Mouse (Mus musculus) 416B (cell line): ENCODE measurements around the gene Mief2.

Experiments
- DNase-seq: peaks from one replicate; pipeline ENCODE4 v3.0.0; 2011; ENCODE audit warnings: low read depth

Gene Mief2

GRCm38 (mm10) chr11:60719263-60719662 lies 8.9 kb upstream of the Mief2 start:
- DNase-seq = no peak

- peak; percentile 68 for DNase-seq
Observed at GRCm38 (mm10) chr11:60726601-60727391, 1.4 kb upstream of the Mief2 start, which contains the start of gene Flii. TSS of gene Flii (minus strand) at chr11:60727263.

- no peak for DNase-seq
Observed at GRCm38 (mm10) chr11:60727392-60728140, 632 bp upstream of the Mief2 start.

- DNase-seq = no peak
Observed at GRCm38 (mm10) chr11:60729217-60729641, 1.0 kb downstream of the Mief2 start.

GRCm38 (mm10) chr11:60730169-60730568 lies 2.0 kb downstream of the Mief2 start:
- DNase-seq = peak; percentile 21

- no peak for DNase-seq
Observed at GRCm38 (mm10) chr11:60731251-60731650, 3.1 kb downstream of the Mief2 start.

- DNase-seq = peak; percentile 40
Observed at GRCm38 (mm10) chr11:60734206-60734605, 6.0 kb downstream of the Mief2 start.

GRCm38 (mm10) chr11:60735191-60735590 lies 7.0 kb downstream of the Mief2 start:
- peak; percentile 29 for DNase-seq

- no peak for DNase-seq
Observed at GRCm38 (mm10) chr11:60736491-60736890, 8.3 kb downstream of the Mief2 start.

GRCm38 (mm10) chr11:60737450-60737849 lies 9.3 kb downstream of the Mief2 start:
- no peak for DNase-seq

GRCm38 (mm10) chr11:60740321-60740720 lies 12.1 kb downstream of the Mief2 start:
- DNase-seq = no peak

GRCm38 (mm10) chr11:60755570-60755969 lies 27.4 kb downstream of the Mief2 start:
- DNase-seq = no peak

GRCm38 (mm10) chr11:60761681-60762080 lies 33.5 kb downstream of the Mief2 start:
- peak; percentile 32 for DNase-seq

- DNase-seq = no peak
Observed at GRCm38 (mm10) chr11:60766969-60767368, 38.8 kb downstream of the Mief2 start.

GRCm38 (mm10) chr11:60769322-60769721 lies 41.1 kb downstream of the Mief2 start:
- DNase-seq = peak; percentile 91

GRCm38 (mm10) chr11:60770776-60771175 lies 42.6 kb downstream of the Mief2 start:
- DNase-seq = no peak

GRCm38 (mm10) chr11:60772161-60772560 lies 44.0 kb downstream of the Mief2 start:
- DNase-seq = no peak

- no peak for DNase-seq
Observed at GRCm38 (mm10) chr11:60774158-60774689, 46.0 kb downstream of the Mief2 start.

- peak; percentile 71 for DNase-seq
Observed at GRCm38 (mm10) chr11:60774841-60775240, 46.6 kb downstream of the Mief2 start.

GRCm38 (mm10) chr11:60775578-60775977 lies 47.4 kb downstream of the Mief2 start:
- DNase-seq = peak; percentile 36

GRCm38 (mm10) chr11:60776107-60776828 lies 48.1 kb downstream of the Mief2 start:
- DNase-seq = no peak
